Mouse (Mus musculus): ENCODE measurements around the gene Drd5. TPM values are rescaled to one million over a fixed set of nuclear protein-coding genes. Genes with fewer than 3 reads are reported as not detected.

Gene Drd5
- polyA plus RNA-seq (2015; fragmentation: Nextera tagmentation; extraction: Ambion mirVana), result not detected in 2 replicates

GRCm38 (mm10) chr5:38318966-38319786 lies at the start of gene Drd5:
Drd5 (plus strand) TSS chr5:38319367.

GRCm38 (mm10) chr5:38275771-38276170 lies 43.4 kb upstream of the Drd5 start, which contains the start of gene Otop1:
Otop1 (plus strand) TSS chr5:38275972.

Other genes starting within 250 kb of the Drd5 start
- gene Nsg1, start 159.5 kb upstream of the Drd5 start, polyA plus RNA-seq (2015; fragmentation: Nextera tagmentation; extraction: Ambion mirVana), result 13.7 and 20.2 TPM in 2 replicates
- gene Zbtb49, start 98.9 kb upstream of the Drd5 start, polyA plus RNA-seq (2015; fragmentation: Nextera tagmentation; extraction: Ambion mirVana), result 4.4 and 5.7 TPM in 2 replicates
- gene Lyar, start 98.9 kb upstream of the Drd5 start, polyA plus RNA-seq (2015; fragmentation: Nextera tagmentation; extraction: Ambion mirVana), result 48.9 and 55.9 TPM in 2 replicates
- 74.2 and 75.2 TPM in 2 replicates for gene Tmem128, start 59.2 kb upstream of the Drd5 start, polyA plus RNA-seq (2015; fragmentation: Nextera tagmentation; extraction: Ambion mirVana)
- not detected in 2 replicates for gene Otop1, start 43.4 kb upstream of the Drd5 start, polyA plus RNA-seq (2015; fragmentation: Nextera tagmentation; extraction: Ambion mirVana)
- gene Slc2a9, start 183.8 kb downstream of the Drd5 start, polyA plus RNA-seq (2015; fragmentation: Nextera tagmentation; extraction: Ambion mirVana), result 1.1 and 1.4 TPM in 2 replicates
- gene Wdr1, start 243.9 kb downstream of the Drd5 start, polyA plus RNA-seq (2015; fragmentation: Nextera tagmentation; extraction: Ambion mirVana), result 505 and 548 TPM in 2 replicates